Mouse (Mus musculus) CH12.LX (cell line): ENCODE data around the gene Nr2c2ap. TPM values are rescaled to one million over a fixed set of nuclear protein-coding genes. Genes with fewer than 3 reads are reported as not detected.

Source experiments
- DNase-seq: peaks from one replicate; pipeline ENCODE4 v3.0.0-alpha.2; 2013; ENCODE audit errors: extremely low read depth
- H3K27ac ChIP-seq: 2 replicates; pipeline ENCODE4 v1.5.1; 2012; ENCODE audit warnings: low read depth, mild to moderate bottlenecking, control low read depth, moderate library complexity; ENCODE audit not compliant: insufficient read depth
- H3K27me3 ChIP-seq: replicated peaks from 2 replicates; pipeline ENCODE3; 2012; ENCODE audit warnings: inconsistent platforms
- H3K36me3 ChIP-seq, 2 experiments: replicated peaks in 1 of 2; 2 replicates each; pipeline versions ENCODE3 to v1.6.1; 2012; ENCODE audit warnings: inconsistent platforms in 1 of 2, low read length in 1 of 2, mild to moderate bottlenecking in 1 of 2, mixed read lengths in 1 of 2, moderate library complexity in 1 of 2; ENCODE audit not compliant: control insufficient read depth in 1 of 2, insufficient read depth in 1 of 2
- H3K4me1 ChIP-seq, 2 experiments: 2 replicates each; pipeline ENCODE4 v1.6.1; 2012; ENCODE audit warnings: inconsistent platforms in 1 of 2, moderate library complexity in 1 of 2; ENCODE audit not compliant: insufficient read depth in 2 of 2, control insufficient read depth in 1 of 2
- H3K4me2 ChIP-seq: 2 replicates; pipeline ENCODE4 v1.6.1; 2012; ENCODE audit warnings: low read depth, mild to moderate bottlenecking, control low read depth; ENCODE audit not compliant: poor library complexity, insufficient read depth, severe bottlenecking
- H3K4me3 ChIP-seq, 3 experiments: fragments of 150-350 bp in 1 of 3; sonication (generic) in 1 of 3; replicated peaks in 1 of 3; 2 replicates each; pipeline versions ENCODE3 to v1.5.1; 2011 to 2012; ENCODE audit warnings: low read depth in 2 of 3, low read length in 2 of 3, mild to moderate bottlenecking in 2 of 3, moderate library complexity in 2 of 3, control low read depth in 1 of 3, improper control_type of control experiment in 1 of 3, inconsistent platforms in 1 of 3, mixed read lengths in 1 of 3; ENCODE audit not compliant: poor library complexity in 1 of 3
- H3K79me2 ChIP-seq: replicated peaks from 2 replicates; pipeline ENCODE4 v1.6.1; 2012; ENCODE audit warnings: mild to moderate bottlenecking, moderate library complexity; ENCODE audit not compliant: control insufficient read depth, poor library complexity, insufficient read depth, severe bottlenecking; ENCODE audit errors: extremely low read depth
- H3K9ac ChIP-seq: 2 replicates; pipeline ENCODE4 v1.6.1; 2012; ENCODE audit warnings: low read depth, mild to moderate bottlenecking, control low read depth, moderate library complexity; ENCODE audit not compliant: insufficient read depth
- H3K9me3 ChIP-seq: replicated peaks from 2 replicates; pipeline ENCODE3; 2012; ENCODE audit warnings: low read length, inconsistent platforms, mixed read lengths
- BHLHE40 ChIP-seq: IDR thresholded peaks from 2 replicates; pipeline ENCODE4 v1.6.1; 2011; ENCODE audit warnings: mild to moderate bottlenecking, low read depth, low read length, improper control_type of control experiment
- CHD1 ChIP-seq: IDR thresholded peaks from 2 replicates; pipeline ENCODE4 v1.6.1; 2012; ENCODE audit warnings: low read depth, low read length, improper control_type of control experiment, inconsistent platforms
- ELF1 ChIP-seq: IDR thresholded peaks from 2 replicates; pipeline ENCODE4 v1.6.1; 2014; ENCODE audit warnings: low read depth, mild to moderate bottlenecking, inconsistent platforms, low read length, improper control_type of control experiment
- ETS1 ChIP-seq: conservative IDR thresholded peaks from 2 replicates; pipeline ENCODE4 v1.6.1; 2012; ENCODE audit warnings: low read depth, mild to moderate bottlenecking, inconsistent platforms, low read length, improper control_type of control experiment, moderate library complexity
- GABPA ChIP-seq: IDR thresholded peaks from 2 replicates; pipeline ENCODE4 v1.6.1; 2012; ENCODE audit warnings: low read depth, low read length, improper control_type of control experiment, inconsistent platforms; ENCODE audit not compliant: insufficient replicate concordance
- HCFC1 ChIP-seq: IDR thresholded peaks from 2 replicates; pipeline ENCODE4 v1.6.1; 2012; ENCODE audit warnings: low read depth, mild to moderate bottlenecking, inconsistent platforms, low read length, improper control_type of control experiment
- IRF4 ChIP-seq: IDR thresholded peaks from 2 replicates; pipeline ENCODE4 v1.6.1; 2014; ENCODE audit warnings: low read depth, mild to moderate bottlenecking, inconsistent platforms, low read length, improper control_type of control experiment
- JUN ChIP-seq: IDR thresholded peaks from 2 replicates; pipeline ENCODE4 v1.6.1; 2011; ENCODE audit warnings: low read depth, mild to moderate bottlenecking, low read length, improper control_type of control experiment, moderate library complexity; ENCODE audit not compliant: insufficient read depth
- JUND ChIP-seq: conservative IDR thresholded peaks from 2 replicates; pipeline ENCODE4 v1.6.1; 2011; ENCODE audit warnings: low read depth, low read length, improper control_type of control experiment
- MAFK ChIP-seq: IDR thresholded peaks from 2 replicates; pipeline ENCODE4 v1.6.1; 2011; ENCODE audit warnings: low read length, improper control_type of control experiment; ENCODE audit not compliant: insufficient replicate concordance
- MAX ChIP-seq: IDR thresholded peaks from 2 replicates; pipeline ENCODE4 v1.6.1; 2011; ENCODE audit warnings: low read length, improper control_type of control experiment
- MAZ ChIP-seq: IDR thresholded peaks from 2 replicates; pipeline ENCODE4 v1.6.1; 2012; ENCODE audit warnings: low read depth, mild to moderate bottlenecking, inconsistent platforms, low read length, improper control_type of control experiment, moderate library complexity
- NELFE ChIP-seq: IDR thresholded peaks from 2 replicates; pipeline ENCODE4 v1.6.1; 2011; ENCODE audit warnings: low read depth, low read length, improper control_type of control experiment
- PAX5 ChIP-seq: IDR thresholded peaks from 2 replicates; pipeline ENCODE4 v1.6.1; 2012; ENCODE audit warnings: low read length, inconsistent platforms, mixed read lengths
- POLR2A ChIP-seq: IDR thresholded peaks from 2 replicates; pipeline ENCODE4 v1.6.1; 2011; ENCODE audit warnings: low read depth, mild to moderate bottlenecking, improper control_type of control experiment, low read length
- SIN3A ChIP-seq: IDR thresholded peaks from 2 replicates; pipeline ENCODE4 v1.6.1; 2012; ENCODE audit warnings: low read length, improper control_type of control experiment, inconsistent platforms
- TBP ChIP-seq: conservative IDR thresholded peaks from 2 replicates; pipeline ENCODE4 v1.6.1; 2011; ENCODE audit warnings: low read depth, low read length, improper control_type of control experiment
- TCF12 ChIP-seq: IDR thresholded peaks from 2 replicates; pipeline ENCODE4 v1.6.1; 2014; ENCODE audit warnings: low read depth, mild to moderate bottlenecking, inconsistent platforms, low read length, improper control_type of control experiment
- dilution Hi-C: fragments of 300-500 bp; cut with MboI; formaldehyde crosslinking; loops from 2 replicates; pipeline ENCODE4 v1.14.3; 2020; ENCODE audit warnings: low sequenced_read_pairs; ENCODE audit not compliant: extremely low pct_unique_long_range_greater_than_20kb, extremely low pct_ligation_motif_present
- in situ Hi-C: fragments of 300-500 bp; cut with MboI; formaldehyde crosslinking; loops from 3 replicates; pipeline ENCODE4 v1.14.3; 2019; ENCODE audit warnings: low sequenced_read_pairs, low pct_ligation_motif_present, low pct_unique_long_range_greater_than_20kb, mixed read lengths
- polyA plus RNA-seq: library from polyadenylated mRNA; unstranded; fragments of >175 nt; gene quantifications from 2 replicates; pipeline ENCODE4 v1.2.1, GENCODE M21; 2012; ENCODE audit warnings: low read depth; ENCODE audit not compliant: insufficient read length
- total RNA-seq, 2 experiments: library from RNA; depleted of rRNA; stranded (reverse); fragments of 300-350 nt in 1 of 2; fragments of >200 nt in 1 of 2; gene quantifications; 2 replicates each; pipeline ENCODE4 v1.2.3; 2012 to 2014

Nr2c2ap gene
- total and polyA plus RNA-seq, 3 experiments = 16.4 to 61.3 (median 22.7) TPM

GRCm38 (mm10) chr8:70183194-70183593, 52.1 kb downstream of the Nr2c2ap start:
- no peak overlapping the region for H3K4me3 ChIP-seq
- H3K9me3 ChIP-seq = no peaks in the 10 kb centered on the region

More at GRCm38 (mm10) chr8:70183194-70183593, 52.1 kb downstream of the Nr2c2ap start:
- no peaks in the 10 kb centered on the region for H3K79me2 ChIP-seq
- no peak for DNase-seq
- TF ChIP-seq POLR2A (no peak), GABPA (no peak), MAFK (no peak), ETS1 (no peak), BHLHE40 (no peak), ELF1 (no peak), NELFE (no peak), CHD1 (no peak), TBP (no peak), PAX5 (no peak), SIN3A (no peak), TCF12 (no peak), MAX (no peak), HCFC1 (no peak), IRF4 (no peak), JUND (no peak), JUN (no peak), MAZ (no peak)
- H3K27ac ChIP-seq = no peak overlapping the region
- H3K27me3 ChIP-seq = no peaks in the 10 kb centered on the region
- H3K36me3 ChIP-seq = peaks cover 48 to 86% of the 10 kb centered on the region in 2 experiments
- dilution Hi-C loops (no loop called here), in situ Hi-C loops (no loop called here)
- H3K4me1 ChIP-seq = no peaks in the 10 kb centered on the region
- no peak overlapping the region for H3K9ac ChIP-seq
- no peak overlapping the region for H3K4me2 ChIP-seq

Other genes starting within 250 kb of the Nr2c2ap start
Only the 20 nearest of the 24 such genes appear.
- gene Yjefn3, start 228.6 kb upstream of the Nr2c2ap start, total RNA-seq (2012; rRNA removed) = 8.0 and 9.5 TPM in 2 replicates
- gene Yjefn3, start 228.6 kb upstream of the Nr2c2ap start, total RNA-seq (2014; rRNA removed) = 3.3 and 3.6 TPM in 2 replicates
- 8.4 and 10.5 TPM in 2 replicates for gene Yjefn3, start 228.6 kb upstream of the Nr2c2ap start, polyA plus RNA-seq
- 70.8 and 73.2 TPM in 2 replicates for gene Gatad2a, start 134.9 kb upstream of the Nr2c2ap start, total RNA-seq (2012; rRNA removed)
- gene Gatad2a, start 134.9 kb upstream of the Nr2c2ap start, total RNA-seq (2014; rRNA removed) = 31.5 and 35.7 TPM in 2 replicates
- gene Gatad2a, start 134.9 kb upstream of the Nr2c2ap start, polyA plus RNA-seq = 95.1 and 122 TPM in 2 replicates
- gene Mau2, start 88.6 kb upstream of the Nr2c2ap start, total RNA-seq (2012; rRNA removed) = 37.2 and 38.4 TPM in 2 replicates
- 24.4 and 25.5 TPM in 2 replicates for gene Mau2, start 88.6 kb upstream of the Nr2c2ap start, total RNA-seq (2014; rRNA removed)
- 15.7 and 19.5 TPM in 2 replicates for gene Mau2, start 88.6 kb upstream of the Nr2c2ap start, polyA plus RNA-seq
- 21.8 and 24.0 TPM in 2 replicates for gene Sugp1, start 88.5 kb upstream of the Nr2c2ap start, total RNA-seq (2012; rRNA removed)
- 5.0 and 5.3 TPM in 2 replicates for gene Sugp1, start 88.5 kb upstream of the Nr2c2ap start, total RNA-seq (2014; rRNA removed)
- gene Sugp1, start 88.5 kb upstream of the Nr2c2ap start, polyA plus RNA-seq = 43.9 and 44.2 TPM in 2 replicates
- gene Tm6sf2, start 58.4 kb upstream of the Nr2c2ap start, total RNA-seq (2012; rRNA removed) = 1.9 and 2.4 TPM in 2 replicates
- gene Tm6sf2, start 58.4 kb upstream of the Nr2c2ap start, total RNA-seq (2014; rRNA removed) = 0.22 and 0.40 TPM in 2 replicates
- 1.8 and 2.6 TPM in 2 replicates for gene Tm6sf2, start 58.4 kb upstream of the Nr2c2ap start, polyA plus RNA-seq
- 0.29 and 0.30 TPM in 2 replicates for gene Hapln4, start 47.9 kb upstream of the Nr2c2ap start, total RNA-seq (2012; rRNA removed)
- 0.07 and 0.08 TPM in 2 replicates for gene Hapln4, start 47.9 kb upstream of the Nr2c2ap start, total RNA-seq (2014; rRNA removed)
- 0.20 and 0.30 TPM in 2 replicates for gene Hapln4, start 47.9 kb upstream of the Nr2c2ap start, polyA plus RNA-seq
- gene Ncan, start 10.5 kb upstream of the Nr2c2ap start, total RNA-seq (2012; rRNA removed) = 2.1 and 2.6 TPM in 2 replicates
- gene Ncan, start 10.5 kb upstream of the Nr2c2ap start, total RNA-seq (2014; rRNA removed) = 3.5 and 3.9 TPM in 2 replicates
- gene Ncan, start 10.5 kb upstream of the Nr2c2ap start, polyA plus RNA-seq = 5.3 and 6.0 TPM in 2 replicates
- gene Rfxank, start 7.8 kb downstream of the Nr2c2ap start, total RNA-seq (2012; rRNA removed) = 13.8 and 17.2 TPM in 2 replicates
- 10.5 and 13.4 TPM in 2 replicates for gene Rfxank, start 7.8 kb downstream of the Nr2c2ap start, total RNA-seq (2014; rRNA removed)
- gene Rfxank, start 7.8 kb downstream of the Nr2c2ap start, polyA plus RNA-seq = 9.5 and 12.3 TPM in 2 replicates
- gene Borcs8, start 8.2 kb downstream of the Nr2c2ap start, total RNA-seq (2012; rRNA removed) = 56.4 and 63.9 TPM in 2 replicates
- 22.2 and 28.7 TPM in 2 replicates for gene Borcs8, start 8.2 kb downstream of the Nr2c2ap start, total RNA-seq (2014; rRNA removed)
- 44.0 and 45.8 TPM in 2 replicates for gene Borcs8, start 8.2 kb downstream of the Nr2c2ap start, polyA plus RNA-seq
- gene Mef2b, start 8.4 kb downstream of the Nr2c2ap start, total RNA-seq (2012; rRNA removed) = 194 and 232 TPM in 2 replicates
- gene Mef2b, start 8.4 kb downstream of the Nr2c2ap start, total RNA-seq (2014; rRNA removed) = 60.1 and 61.0 TPM in 2 replicates
- 130 and 168 TPM in 2 replicates for gene Mef2b, start 8.4 kb downstream of the Nr2c2ap start, polyA plus RNA-seq
- gene Tmem161a, start 41.0 kb downstream of the Nr2c2ap start, total RNA-seq (2012; rRNA removed) = 54.2 and 65.0 TPM in 2 replicates
- 68.2 and 73.6 TPM in 2 replicates for gene Tmem161a, start 41.0 kb downstream of the Nr2c2ap start, total RNA-seq (2014; rRNA removed)
- gene Tmem161a, start 41.0 kb downstream of the Nr2c2ap start, polyA plus RNA-seq = 42.3 and 48.5 TPM in 2 replicates
- gene Slc25a42, start 81.0 kb downstream of the Nr2c2ap start, total RNA-seq (2012; rRNA removed) = 2.5 and 3.0 TPM in 2 replicates
- 0.63 and 0.80 TPM in 2 replicates for gene Slc25a42, start 81.0 kb downstream of the Nr2c2ap start, total RNA-seq (2014; rRNA removed)
- gene Slc25a42, start 81.0 kb downstream of the Nr2c2ap start, polyA plus RNA-seq = 2.9 and 3.4 TPM in 2 replicates
- gene Sugp2, start 102.9 kb downstream of the Nr2c2ap start, total RNA-seq (2012; rRNA removed) = 22.4 and 23.6 TPM in 2 replicates
- 9.4 and 10.0 TPM in 2 replicates for gene Sugp2, start 102.9 kb downstream of the Nr2c2ap start, total RNA-seq (2014; rRNA removed)
- 20.1 and 21.4 TPM in 2 replicates for gene Sugp2, start 102.9 kb downstream of the Nr2c2ap start, polyA plus RNA-seq
- gene Armc6, start 103.1 kb downstream of the Nr2c2ap start, total RNA-seq (2012; rRNA removed) = 31.1 and 39.2 TPM in 2 replicates
- gene Armc6, start 103.1 kb downstream of the Nr2c2ap start, total RNA-seq (2014; rRNA removed) = 21.6 and 23.7 TPM in 2 replicates
- gene Armc6, start 103.1 kb downstream of the Nr2c2ap start, polyA plus RNA-seq = 20.0 and 20.7 TPM in 2 replicates
- gene Homer3, start 151.5 kb downstream of the Nr2c2ap start, total RNA-seq (2012; rRNA removed) = 12.5 and 14.0 TPM in 2 replicates
- gene Homer3, start 151.5 kb downstream of the Nr2c2ap start, total RNA-seq (2014; rRNA removed) = 7.5 and 9.0 TPM in 2 replicates
- 11.8 TPM in 2 replicates for gene Homer3, start 151.5 kb downstream of the Nr2c2ap start, polyA plus RNA-seq
- gene Ddx49, start 171.2 kb downstream of the Nr2c2ap start, total RNA-seq (2012; rRNA removed) = 76.6 and 77.3 TPM in 2 replicates
- gene Ddx49, start 171.2 kb downstream of the Nr2c2ap start, total RNA-seq (2014; rRNA removed) = 58.9 and 64.9 TPM in 2 replicates
- gene Ddx49, start 171.2 kb downstream of the Nr2c2ap start, polyA plus RNA-seq = 98.4 and 129 TPM in 2 replicates
- gene Cope, start 171.2 kb downstream of the Nr2c2ap start, total RNA-seq (2012; rRNA removed) = 204 and 243 TPM in 2 replicates
- gene Cope, start 171.2 kb downstream of the Nr2c2ap start, total RNA-seq (2014; rRNA removed) = 134 and 139 TPM in 2 replicates
- gene Cope, start 171.2 kb downstream of the Nr2c2ap start, polyA plus RNA-seq = 148 and 191 TPM in 2 replicates
- gene Cers1, start 184.4 kb downstream of the Nr2c2ap start, total RNA-seq (2012; rRNA removed) = 0.13 TPM in 1 of 2 replicates, not detected in the other
- gene Cers1, start 184.4 kb downstream of the Nr2c2ap start, total RNA-seq (2014; rRNA removed) = not detected in 2 replicates
- gene Cers1, start 184.4 kb downstream of the Nr2c2ap start, polyA plus RNA-seq = not detected in 2 replicates
- gene Gdf1, start 198.5 kb downstream of the Nr2c2ap start, total RNA-seq (2012; rRNA removed) = 0.08 and 0.17 TPM in 2 replicates
- not detected in 2 replicates for gene Gdf1, start 198.5 kb downstream of the Nr2c2ap start, total RNA-seq (2014; rRNA removed)
- gene Gdf1, start 198.5 kb downstream of the Nr2c2ap start, polyA plus RNA-seq = 0.26 TPM in 1 of 2 replicates, not detected in the other
- gene Upf1, start 221.9 kb downstream of the Nr2c2ap start, total RNA-seq (2012; rRNA removed) = 39.6 and 45.7 TPM in 2 replicates
- gene Upf1, start 221.9 kb downstream of the Nr2c2ap start, total RNA-seq (2014; rRNA removed) = 27.0 and 31.1 TPM in 2 replicates
- 42.4 and 44.4 TPM in 2 replicates for gene Upf1, start 221.9 kb downstream of the Nr2c2ap start, polyA plus RNA-seq